Mouse (Mus musculus): ENCODE results near the gene C8g. TPM values are rescaled to one million over a fixed set of nuclear protein-coding genes. Genes with fewer than 3 reads are reported as not detected.

C8g gene
- polyA plus RNA-seq, 1 experiment: 1.8 TPM

DNA sequence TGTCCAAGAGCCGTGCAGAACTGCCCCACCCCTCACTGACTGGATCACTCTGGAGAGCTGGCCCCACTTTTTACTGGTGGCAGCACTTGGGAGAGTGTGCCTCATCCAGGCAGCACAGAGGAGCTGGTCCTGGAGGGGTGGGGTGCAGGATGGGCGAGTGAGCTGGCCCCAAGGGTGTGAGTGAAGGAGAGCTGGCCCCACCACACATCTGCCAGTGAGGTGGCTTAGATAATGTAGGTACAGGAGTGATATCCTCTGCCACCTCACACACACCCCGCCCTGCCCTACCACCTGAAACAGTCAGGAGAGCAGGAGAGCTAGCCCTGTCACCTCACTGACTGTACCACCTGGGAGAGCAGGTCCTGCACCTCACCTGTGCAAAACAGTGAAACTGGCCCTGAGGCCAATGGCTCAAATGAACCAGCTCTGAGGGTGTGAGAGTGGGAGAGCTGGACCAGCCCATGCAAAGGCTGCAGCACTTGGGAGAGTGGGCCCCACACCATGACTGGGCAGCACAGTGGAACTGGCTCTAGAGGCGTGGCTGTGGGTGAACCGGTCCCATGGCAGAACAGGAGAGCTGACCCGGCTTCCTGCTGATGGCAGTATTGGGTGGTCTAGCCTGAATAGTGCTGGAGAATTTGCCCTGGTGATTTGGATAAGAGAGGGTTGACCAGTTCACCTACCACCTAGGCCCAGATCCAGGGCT, 13.4 kb downstream of the C8g start:
- Histone ChIP-seq H3K4me3 (ENCODE audit: insufficient read depth, low read length) (no peak overlapping the region), H3K27ac (ENCODE audit: insufficient read depth, low read depth, low read length) (no peak overlapping the region), H3K4me1 (ENCODE audit: control insufficient read depth, insufficient read depth, low read length) (0 out of 2 replicates have a peak, but pooled peaks cover 3% of the 10 kb centered on the region)
- TF ChIP-seq POLR2A (IDR thresholded peaks at IDR 0.05; ENCODE audit: borderline replicate concordance, low read depth, low read length): no peak
- TF ChIP-seq CTCF (IDR thresholded peaks at IDR 0.05; ENCODE audit: low read depth, low read length): no peak

DNA sequence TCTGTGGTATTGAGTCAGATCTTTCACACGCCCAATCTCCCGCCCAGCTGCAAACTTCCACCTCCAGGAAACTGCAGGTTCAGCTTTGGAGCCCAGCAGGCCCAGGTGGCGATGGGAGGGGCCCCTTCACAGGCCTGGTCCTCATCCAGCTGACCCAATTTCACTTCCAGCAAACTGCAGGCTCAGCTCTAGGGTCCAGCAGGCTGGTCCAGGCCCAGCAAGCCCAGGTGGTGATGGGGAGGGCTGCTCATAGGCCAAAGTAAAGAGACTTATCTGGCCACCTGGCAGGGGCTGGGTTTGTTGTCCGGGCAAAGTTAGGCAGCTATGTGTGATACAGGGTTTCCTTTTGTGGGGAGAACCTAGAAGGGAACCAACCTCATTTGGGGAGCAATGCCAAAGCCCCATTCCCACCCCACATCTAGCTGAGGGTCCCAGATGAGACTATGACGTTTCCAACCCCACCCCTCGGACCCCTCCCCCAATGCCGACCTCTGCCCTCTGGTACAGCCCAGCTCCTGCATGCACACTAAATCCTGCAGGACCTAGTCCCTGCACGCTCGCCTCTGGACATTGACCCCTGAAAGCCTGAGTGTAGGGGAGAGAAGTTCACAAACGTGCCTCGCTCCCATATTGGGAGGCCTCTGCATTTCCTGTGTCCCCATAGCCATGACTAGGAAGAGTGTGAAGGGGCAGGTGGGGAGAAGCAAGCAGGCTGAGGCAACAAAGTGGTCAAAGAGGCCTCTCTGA, 16.4 kb downstream of the C8g start:
- TF ChIP-seq CTCF (IDR thresholded peaks at IDR 0.05; ENCODE audit: low read depth, low read length) (no peak), POLR2A (IDR thresholded peaks at IDR 0.05; ENCODE audit: borderline replicate concordance, low read depth, low read length) (no peak)
- Histone ChIP-seq H3K27ac (ENCODE audit: insufficient read depth, low read depth, low read length) (no peak overlapping the region), H3K4me1 (ENCODE audit: control insufficient read depth, insufficient read depth, low read length) (0 out of 2 replicates have a peak, but pooled peaks cover 3% of the 10 kb centered on the region), H3K4me3 (ENCODE audit: insufficient read depth, low read length) (no peak overlapping the region)

DNA sequence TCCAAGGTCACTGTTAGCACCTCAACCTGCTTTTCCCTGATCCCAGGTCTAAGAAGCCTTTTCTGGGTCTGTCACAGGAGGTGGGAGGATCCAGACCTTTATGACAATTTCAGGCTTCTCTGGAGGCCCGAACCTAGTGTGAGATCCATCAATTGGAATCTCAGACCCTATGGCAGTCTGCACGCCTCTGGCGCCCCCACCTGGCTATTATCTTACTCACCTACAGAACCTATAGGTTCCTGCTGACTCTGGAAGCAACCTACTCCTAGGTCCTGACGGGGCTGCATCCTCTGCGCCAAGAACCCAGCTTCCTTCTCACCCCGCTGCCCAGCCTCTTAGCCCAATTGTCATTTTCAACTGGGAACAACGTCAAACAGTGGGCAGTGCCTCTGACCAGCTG, 18.6 kb downstream of the C8g start:
- Histone ChIP-seq H3K27ac (ENCODE audit: insufficient read depth, low read depth, low read length) (no peak overlapping the region), H3K4me3 (ENCODE audit: insufficient read depth, low read length) (no peak overlapping the region), H3K4me1 (ENCODE audit: control insufficient read depth, insufficient read depth, low read length) (no peaks in the 10 kb centered on the region; the same call in 1 of the 2 replicates)
- peak; percentile 67; the same call in 1 of the 2 replicates for TF ChIP-seq CTCF (IDR thresholded peaks at IDR 0.05; ENCODE audit: low read depth, low read length)
- no peak for TF ChIP-seq POLR2A (IDR thresholded peaks at IDR 0.05; ENCODE audit: borderline replicate concordance, low read depth, low read length)

DNA sequence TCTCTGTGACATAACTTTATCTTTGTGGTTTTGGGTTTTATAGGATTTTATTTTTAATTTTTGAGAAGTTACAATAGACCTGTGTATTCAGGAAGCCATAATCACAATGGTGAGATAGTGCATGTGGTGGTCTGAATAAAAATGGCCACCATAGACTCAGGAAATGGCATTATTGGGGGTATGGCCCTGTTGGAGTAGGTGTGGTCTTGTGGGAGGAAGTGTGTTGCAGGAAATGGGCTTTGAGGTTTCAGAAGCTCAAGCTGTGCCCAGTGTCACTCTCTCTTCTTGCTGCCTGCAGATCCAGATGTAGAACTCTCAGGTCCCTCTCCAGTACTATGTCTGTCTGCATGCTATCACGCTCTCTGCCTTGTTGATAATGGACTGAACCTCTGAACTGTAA, 21.0 kb downstream of the C8g start:
- Histone ChIP-seq H3K4me3 (ENCODE audit: insufficient read depth, low read length) (no peak overlapping the region), H3K27ac (ENCODE audit: insufficient read depth, low read depth, low read length) (no peak overlapping the region), H3K4me1 (ENCODE audit: control insufficient read depth, insufficient read depth, low read length) (no peaks in the 10 kb centered on the region; the same call in 1 of the 2 replicates)
- TF ChIP-seq CTCF (IDR thresholded peaks at IDR 0.05; ENCODE audit: low read depth, low read length): no peak
- no peak for TF ChIP-seq POLR2A (IDR thresholded peaks at IDR 0.05; ENCODE audit: borderline replicate concordance, low read depth, low read length)

- no peak overlapping the region for H3K27ac ChIP-seq (ENCODE audit: insufficient read depth, low read depth, low read length)
- H3K4me1 ChIP-seq (ENCODE audit: control insufficient read depth, insufficient read depth, low read length): no peaks in the 10 kb centered on the region; the same call in 1 of the 2 replicates
- no peak for TF ChIP-seq POLR2A (IDR thresholded peaks at IDR 0.05; ENCODE audit: borderline replicate concordance, low read depth, low read length)
- no peak for TF ChIP-seq CTCF (IDR thresholded peaks at IDR 0.05; ENCODE audit: low read depth, low read length)
- H3K4me3 ChIP-seq (ENCODE audit: insufficient read depth, low read length): no peak overlapping the region
Observed at GRCm38 (mm10) chr2:25479551-25480311, 21.8 kb downstream of the C8g start.

GRCm38 (mm10) chr2:25477967-25478675, 23.4 kb downstream of the C8g start:
- TF ChIP-seq POLR2A (IDR thresholded peaks at IDR 0.05; ENCODE audit: borderline replicate concordance, low read depth, low read length) (no peak), CTCF (IDR thresholded peaks at IDR 0.05; ENCODE audit: low read depth, low read length) (no peak)
- H3K4me1 ChIP-seq (ENCODE audit: control insufficient read depth, insufficient read depth, low read length): no peaks in the 10 kb centered on the region; the same call in 1 of the 2 replicates
- no peak overlapping the region for H3K4me3 ChIP-seq (ENCODE audit: insufficient read depth, low read length)
- H3K27ac ChIP-seq (ENCODE audit: insufficient read depth, low read depth, low read length): no peak overlapping the region

GRCm38 (mm10) chr2:25477541-25477940, 24.0 kb downstream of the C8g start:
- no peak overlapping the region for H3K27ac ChIP-seq (ENCODE audit: insufficient read depth, low read depth, low read length)
- no peak for TF ChIP-seq CTCF (IDR thresholded peaks at IDR 0.05; ENCODE audit: low read depth, low read length)
- H3K4me1 ChIP-seq (ENCODE audit: control insufficient read depth, insufficient read depth, low read length): no peaks in the 10 kb centered on the region; the same call in 1 of the 2 replicates
- no peak overlapping the region for H3K4me3 ChIP-seq (ENCODE audit: insufficient read depth, low read length)

- no peaks in the 10 kb centered on the region for H3K4me1 ChIP-seq (ENCODE audit: control insufficient read depth, insufficient read depth, low read length)
- no peak overlapping the region for H3K4me3 ChIP-seq (ENCODE audit: insufficient read depth, low read length)
- H3K27ac ChIP-seq (ENCODE audit: insufficient read depth, low read depth, low read length): no peak overlapping the region
- no peak for TF ChIP-seq POLR2A (IDR thresholded peaks at IDR 0.05; ENCODE audit: borderline replicate concordance, low read depth, low read length)
- no peak for TF ChIP-seq CTCF (IDR thresholded peaks at IDR 0.05; ENCODE audit: low read depth, low read length)
Observed at GRCm38 (mm10) chr2:25472550-25472949, 29.0 kb downstream of the C8g start.

DNA sequence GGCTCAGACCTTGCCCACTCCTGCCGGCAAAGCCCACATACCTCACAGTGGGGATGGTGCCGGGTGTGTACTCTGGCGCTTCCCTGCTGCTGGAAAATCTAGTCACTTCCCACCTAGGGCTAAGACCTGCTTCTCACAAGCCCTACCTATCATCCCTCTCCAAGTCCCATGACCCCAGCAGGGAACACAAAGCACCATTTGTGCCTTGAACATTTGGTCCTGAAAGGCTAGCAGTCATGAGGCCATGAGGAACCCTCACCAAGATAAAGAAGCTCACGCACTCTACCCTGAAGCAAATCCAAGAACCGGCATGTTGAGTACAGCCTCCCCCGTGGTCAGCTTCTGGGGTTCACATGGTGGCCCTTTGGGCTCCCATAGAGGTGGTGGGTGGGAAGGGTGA, 31.6 kb downstream of the C8g start, which contains the start of gene Ptgds:
Gene Ptgds (minus strand): TSS at position 78 of the 400 bp plus-strand sequence.
- no peak within 1 kb of the TSS for H3K27ac ChIP-seq (ENCODE audit: insufficient read depth, low read depth, low read length)
- H3K4me3 ChIP-seq (ENCODE audit: insufficient read depth, low read length): no peak within 1 kb of the TSS
- TF ChIP-seq CTCF (IDR thresholded peaks at IDR 0.05; ENCODE audit: low read depth, low read length) (no peak), POLR2A (IDR thresholded peaks at IDR 0.05; ENCODE audit: borderline replicate concordance, low read depth, low read length) (no peak)
- H3K4me1 ChIP-seq (ENCODE audit: control insufficient read depth, insufficient read depth, low read length): peaks cover 5% of the 10 kb centered on the region; the same call in 1 of the 2 replicates

Data from bone marrow macrophage, adult 2 months (primary cell).